Comparison of ENCODE assay signal across 8 mouse cellular contexts in the genomic region with DNA sequence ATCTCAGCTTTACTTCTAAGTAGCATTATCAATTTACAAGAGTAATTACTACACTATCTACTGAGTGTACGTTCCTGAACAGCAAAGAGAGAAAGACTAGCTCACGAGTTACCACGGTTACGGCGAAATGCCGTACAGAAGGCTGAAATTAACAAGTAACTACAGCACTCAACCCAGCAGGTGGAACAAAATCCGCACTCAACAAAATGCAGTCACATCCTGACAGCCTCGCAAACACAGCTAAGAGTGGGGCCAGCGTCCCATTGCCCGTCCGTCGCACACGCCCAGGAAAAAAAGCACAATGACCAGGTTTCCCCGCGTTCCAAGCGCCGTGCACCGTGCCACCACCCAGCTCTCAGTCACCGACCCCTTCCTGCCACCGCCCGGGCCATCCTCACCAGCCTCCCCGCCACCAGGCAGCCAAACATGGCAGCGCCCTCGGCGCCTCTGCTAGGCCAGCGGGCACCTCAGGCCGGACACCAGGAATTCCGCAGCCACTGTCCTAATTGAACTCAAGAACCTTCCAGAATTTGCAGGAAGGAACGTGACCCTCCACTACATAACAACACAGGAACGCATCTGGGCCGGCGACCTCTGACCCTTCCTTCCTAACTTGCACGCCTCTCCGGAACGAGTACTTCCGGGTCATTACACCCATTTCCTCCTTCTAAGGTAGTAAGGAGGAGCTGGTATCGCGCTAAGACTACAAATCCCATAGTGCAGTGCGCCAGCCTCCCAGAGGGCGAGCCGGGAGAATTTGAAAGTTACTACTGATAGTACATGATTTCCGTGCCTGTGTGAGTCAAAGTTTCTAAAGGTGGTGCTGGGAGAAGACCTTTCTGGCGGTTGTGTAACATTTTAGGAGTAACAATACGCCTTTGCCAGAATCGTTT. TPM values are rescaled to one million over a fixed set of nuclear protein-coding genes. Genes with fewer than 3 reads are reported as not detected.
DNase-seq lines count a peak whose midpoint lies in the region; ATAC-seq lines count a peak whose summit lies in the region.

A gene (minus strand): TSS at position 634 of the 893 bp plus-strand sequence.

- H3K27me3 ChIP-seq in intestine, embryonic 14.5 days (replicated peaks; ENCODE audit: control insufficient read depth, insufficient read depth, low read length), result no peaks in the 10 kb centered on the region

- H3K4me2 ChIP-seq in intestine, embryonic 14.5 days (ENCODE audit: low read length), result peak within 1 kb of the TSS; percentile 78

- H3K9me3 ChIP-seq in intestine, embryonic 14.5 days (ENCODE audit: control insufficient read depth, low read length), result no peaks in the 10 kb centered on the region

- H3K4me3 ChIP-seq in intestine, embryonic 14.5 days (ENCODE audit: low read depth, low read length), result peak within 1 kb of the TSS; percentile 88

- intact Hi-C loops in left cerebral cortex, postnatal 14 days (cut with DNase I), result no loop called here

- WGBS in intestine, embryonic 14.5 days, result under 1% methylated on average over 45 of the region's 45 CpGs

- peaks cover 7% of the 10 kb centered on the region for H3K4me1 ChIP-seq in intestine, embryonic 14.5 days (replicated peaks; ENCODE audit: control insufficient read depth, insufficient read depth, low read length)

- ATAC-seq in intestine, embryonic 14.5 days (replicated peaks; ENCODE audit: low FRiP score, low TSS enrichment, low read depth), result peak; percentile 98

- peak within 1 kb of the TSS; percentile 79 for H3K27ac ChIP-seq in intestine, embryonic 14.5 days (ENCODE audit: low read depth)

- H3K36me3 ChIP-seq in intestine, embryonic 14.5 days (ENCODE audit: control insufficient read depth, insufficient read depth, low read length), result no peaks in the 10 kb centered on the region

- DNase-seq in adrenal gland, adult 18-20 months (ENCODE audit: low spot score in 2 of 2), result peak; percentile 79 to 84
- DNase-seq in embryo, embryonic 11 days, result peak; percentile 99
- DNase-seq in gastrocnemius, postnatal 25 days, result peak; percentile 90
- DNase-seq in intestine, embryonic 14.5 days (ENCODE audit: low spot score), result peak; percentile 93
- DNase-seq in left cerebral cortex, postnatal 14 days (ENCODE audit: low spot score in 2 of 2), result peak; percentile 95 to 98
- DNase-seq in mesoderm, embryonic 11.5 days (ENCODE audit: low read depth, low spot score), result peak; percentile 98
- DNase-seq in right cerebral cortex, postnatal 36 days (ENCODE audit: low spot score in 2 of 2), result peak; percentile 92 to 96
- DNase-seq in yolk sac, embryonic 10.5 days (ENCODE audit: low spot score), result peak; percentile 96

- H3K9ac ChIP-seq in intestine, embryonic 14.5 days (ENCODE audit: low read length), result peak within 1 kb of the TSS; percentile 75

RNA-seq across cellular contexts. Expression of the gene that starts here (rescaled TPM):
- total RNA-seq in adrenal gland, adult 18-20 months (2021), result 100 to 1,000 TPM in 1 of 2 experiments, 10 to 100 TPM in 1; 88.2 to 100 TPM
- 100 to 1,000 TPM in 1 of 2 experiments, 10 to 100 TPM in 1; 87.6 to 108 TPM for total RNA-seq in gastrocnemius, postnatal 25 days (2021)
- polyA plus RNA-seq in intestine, embryonic 14.5 days (2014; fragmentation: Nextera tagmentation; extraction: Ambion mirVana), result 132 and 154 TPM in 2 replicates
- total RNA-seq in left cerebral cortex, postnatal 14 days (2021), result 10 to 100 TPM; 82.4 to 87.3 TPM

Comparison
In these comparisons a context has a peak if more than half of its experiments do, and no peak if none do; other contexts are left out.
1. Peak in every context shown above with its lines: DNase-seq, ATAC-seq, H3K4me3 ChIP-seq and H3K27ac ChIP-seq.